Mouse (Mus musculus) hindbrain, embryonic 12.5 days (tissue): ENCODE measurements at regions not wholly inside any gene's neighbourhood (a gene's known extent, or its start where the extent isn't known, plus 50 kb on each side); places are given as distances from the start of the nearest gene placed in this dataset.

Source experiments
- ATAC-seq: fragments of 200-750 bp; cut with Nextera tagmentation; 2 replicates; pipeline ENCODE4 v1.8.0; 2017; ENCODE audit warnings: moderate TSS enrichment; ENCODE audit not compliant: low FRiP score
- H3K27ac ChIP-seq: fragments of 300-500 bp; sonication (generic); 2 replicates; pipeline ENCODE4 v1.5.1; 2016; ENCODE audit warnings: mild to moderate bottlenecking
- H3K27me3 ChIP-seq: fragments of 300-500 bp; sonication (generic); 2 replicates; pipeline ENCODE4 v1.6.1; 2016; ENCODE audit warnings: mild to moderate bottlenecking
- H3K36me3 ChIP-seq: fragments of 300-500 bp; sonication (generic); 2 replicates; pipeline ENCODE4 v1.6.1; 2016; ENCODE audit warnings: mild to moderate bottlenecking
- H3K4me1 ChIP-seq: fragments of 300-500 bp; sonication (generic); 2 replicates; pipeline ENCODE4 v1.6.1; 2016
- H3K4me2 ChIP-seq: fragments of 300-500 bp; sonication (generic); replicated peaks from 2 replicates; pipeline ENCODE4 v1.6.1; 2016; ENCODE audit warnings: mild to moderate bottlenecking
- H3K4me3 ChIP-seq: fragments of 300-500 bp; sonication (generic); 2 replicates; pipeline ENCODE4 v1.5.1; 2016; ENCODE audit warnings: mild to moderate bottlenecking
- H3K9ac ChIP-seq: fragments of 300-500 bp; sonication (generic); 2 replicates; pipeline ENCODE4 v1.6.1; 2016; ENCODE audit warnings: mild to moderate bottlenecking, moderate library complexity
- H3K9me3 ChIP-seq: fragments of 300-500 bp; sonication (generic); replicated peaks from 2 replicates; pipeline ENCODE4 v1.6.1; 2016; ENCODE audit warnings: mild to moderate bottlenecking
- WGBS: fragments of 180-500 bp; shearing (Covaris S2); methylation state at CpG from one replicate; pipeline ENCODE4 v1.1.7; 2016; 5-methylcytosine and 5-hydroxymethylcytosine counted together

DNA sequence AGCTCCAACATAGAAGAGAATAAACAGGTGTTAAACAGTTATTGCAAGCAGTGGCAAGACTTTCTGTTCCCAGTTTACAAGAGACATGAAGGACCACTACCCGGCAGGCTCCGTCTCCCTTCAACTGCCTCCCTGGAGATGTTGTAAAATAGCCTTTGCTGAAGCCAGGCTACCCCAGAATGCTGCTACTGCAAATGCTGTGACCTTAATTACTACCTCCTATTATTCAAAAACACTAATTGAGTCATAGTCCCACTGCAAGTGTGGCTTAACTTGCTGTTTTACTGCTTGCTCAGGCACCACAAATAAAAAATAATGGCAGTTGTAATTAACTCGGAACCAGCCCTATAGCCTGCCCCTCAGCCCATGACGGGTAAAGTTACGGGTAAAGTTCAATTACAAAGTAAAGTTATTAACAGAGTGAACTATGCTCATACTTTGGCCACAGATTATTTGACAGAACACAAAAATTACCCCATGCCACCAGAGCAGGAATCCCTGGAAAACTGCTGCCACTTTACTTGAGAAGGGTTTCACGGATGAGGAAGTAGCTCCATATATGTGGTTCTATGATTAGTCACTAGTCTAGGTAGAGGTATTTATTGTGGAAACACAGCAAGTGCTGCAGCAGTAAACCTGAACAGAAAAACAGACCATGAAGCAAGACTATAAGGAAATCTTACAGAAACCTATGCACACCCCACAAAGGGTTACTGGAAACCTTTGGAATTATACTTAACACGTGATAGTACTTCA lies 267.6 kb downstream of the Rnf152 start:
- H3K27me3 ChIP-seq = no peaks in the 10 kb centered on the region
- H3K4me1 ChIP-seq = no peaks in the 10 kb centered on the region
- no peak for ATAC-seq
- no peak overlapping the region for H3K4me2 ChIP-seq
- no peak overlapping the region for H3K9ac ChIP-seq
- H3K36me3 ChIP-seq = no peaks in the 10 kb centered on the region
- no peaks in the 10 kb centered on the region for H3K9me3 ChIP-seq
- WGBS = 81% methylated on average over 7 of the region's 7 CpGs
- H3K27ac ChIP-seq = no peak overlapping the region
- no peak overlapping the region for H3K4me3 ChIP-seq

GRCm38 (mm10) chr1:105087623-105088022 lies 268.9 kb downstream of the Rnf152 start:
- Histone ChIP-seq H3K9ac (no peak overlapping the region), H3K36me3 (no peaks in the 10 kb centered on the region), H3K27ac (no peak overlapping the region), H3K4me1 (no peaks in the 10 kb centered on the region), H3K4me3 (no peak overlapping the region), H3K4me2 (no peak overlapping the region), H3K27me3 (no peaks in the 10 kb centered on the region), H3K9me3 (no peaks in the 10 kb centered on the region)
- WGBS = 77% methylated on average over 1 of the region's 1 CpGs
- no peak for ATAC-seq

DNA sequence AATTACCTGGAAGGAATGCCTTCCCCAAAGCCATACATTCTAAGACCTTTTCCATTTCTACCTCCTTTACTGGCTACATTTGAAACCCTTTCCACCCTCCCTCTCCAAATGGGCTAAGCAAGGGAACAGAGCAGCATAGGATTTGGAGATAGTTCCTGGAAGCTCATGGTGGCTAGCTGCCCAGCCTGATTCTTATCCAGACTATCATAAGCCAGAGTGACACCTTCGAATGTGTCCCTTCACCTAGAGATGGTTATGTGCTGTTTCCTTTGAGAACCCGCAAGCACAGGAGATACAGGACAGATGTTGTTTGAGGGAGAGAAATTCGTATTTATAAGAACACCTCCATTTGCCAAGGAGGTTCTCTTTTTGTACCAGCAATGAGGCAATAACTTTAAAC lies 272.0 kb downstream of the Rnf152 start:
- ATAC-seq = no peak
- H3K27me3 ChIP-seq = no peaks in the 10 kb centered on the region

GRCm38 (mm10) chr1:105083551-105084103 lies 272.9 kb downstream of the Rnf152 start:
- Histone ChIP-seq H3K4me2 (no peak overlapping the region), H3K9me3 (no peaks in the 10 kb centered on the region), H3K4me1 (no peaks in the 10 kb centered on the region), H3K36me3 (no peaks in the 10 kb centered on the region), H3K4me3 (no peak overlapping the region), H3K9ac (no peak overlapping the region), H3K27ac (no peak overlapping the region), H3K27me3 (no peaks in the 10 kb centered on the region)
- ATAC-seq = no peak
- 61% methylated on average over 6 of the region's 6 CpGs for WGBS

More for the DNA sequence above, 272.0 kb downstream of the Rnf152 start:
- Histone ChIP-seq H3K4me1 (no peaks in the 10 kb centered on the region), H3K9me3 (no peaks in the 10 kb centered on the region), H3K36me3 (no peaks in the 10 kb centered on the region), H3K9ac (no peak overlapping the region), H3K27ac (no peak overlapping the region), H3K4me2 (no peak overlapping the region), H3K4me3 (no peak overlapping the region)
- WGBS = 92% methylated on average over 3 of the region's 3 CpGs

DNA sequence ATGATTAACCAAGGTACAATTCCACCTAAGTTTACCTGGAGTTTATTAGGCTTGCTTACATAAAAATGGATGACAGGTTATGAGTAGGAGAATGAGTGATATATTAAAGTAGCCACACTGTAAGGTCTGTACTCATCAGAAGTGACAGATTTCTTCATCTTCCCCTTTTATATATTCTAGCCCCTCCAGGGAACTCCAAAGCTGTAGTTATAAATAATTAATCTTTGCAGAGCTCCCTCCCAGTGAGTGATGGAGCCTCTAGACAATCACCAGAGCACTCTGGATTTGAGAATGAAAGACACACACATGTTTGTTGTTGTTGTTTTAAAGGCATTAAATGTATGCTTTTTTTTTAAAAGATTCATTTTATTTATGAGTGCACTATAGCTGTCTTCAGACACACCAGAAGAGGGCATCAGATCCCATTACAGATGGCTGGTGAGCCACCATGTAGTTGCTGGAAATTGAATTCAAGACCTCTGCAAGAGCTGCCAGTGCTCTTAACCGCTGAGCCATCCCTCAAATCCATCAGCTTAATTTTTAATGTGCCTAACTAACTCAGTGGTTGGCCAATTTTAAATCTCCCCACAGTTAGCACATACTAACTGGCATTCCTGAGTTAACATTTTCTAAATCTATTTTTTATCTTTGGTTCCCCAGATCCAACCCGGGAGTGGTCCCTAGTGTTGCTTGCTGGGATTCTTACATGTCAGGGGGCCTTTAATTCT lies 273.5 kb downstream of the Rnf152 start:
- H3K27ac ChIP-seq = no peak overlapping the region
- H3K9me3 ChIP-seq = no peaks in the 10 kb centered on the region
- 76% methylated on average over 2 of the region's 2 CpGs for WGBS
- H3K4me2 ChIP-seq = no peak overlapping the region
- H3K9ac ChIP-seq = no peak overlapping the region
- H3K4me3 ChIP-seq = no peak overlapping the region
- ATAC-seq = no peak
- H3K27me3 ChIP-seq = no peaks in the 10 kb centered on the region
- no peaks in the 10 kb centered on the region for H3K4me1 ChIP-seq
- H3K36me3 ChIP-seq = no peaks in the 10 kb centered on the region

- H3K9ac ChIP-seq = no peak overlapping the region
- WGBS = 66% methylated on average over 2 of the region's 2 CpGs
Measured at GRCm38 (mm10) chr1:105081942-105082341, 274.6 kb downstream of the Rnf152 start.

GRCm38 (mm10) chr1:105079437-105079836 lies 277.1 kb downstream of the Rnf152 start:
- no peak overlapping the region for H3K4me2 ChIP-seq
- WGBS = 91% methylated on average over 5 of the region's 5 CpGs
- no peaks in the 10 kb centered on the region for H3K9me3 ChIP-seq
- H3K36me3 ChIP-seq = no peaks in the 10 kb centered on the region
- no peak overlapping the region for H3K4me3 ChIP-seq
- no peaks in the 10 kb centered on the region for H3K27me3 ChIP-seq
- no peak overlapping the region for H3K27ac ChIP-seq
- no peak for ATAC-seq
- no peaks in the 10 kb centered on the region for H3K4me1 ChIP-seq
- H3K9ac ChIP-seq = no peak overlapping the region

More at GRCm38 (mm10) chr1:105081942-105082341, 274.6 kb downstream of the Rnf152 start:
- Histone ChIP-seq H3K4me1 (no peaks in the 10 kb centered on the region), H3K4me3 (no peak overlapping the region), H3K9me3 (no peaks in the 10 kb centered on the region), H3K36me3 (no peaks in the 10 kb centered on the region), H3K27ac (no peak overlapping the region), H3K27me3 (no peaks in the 10 kb centered on the region), H3K4me2 (no peak overlapping the region)
- ATAC-seq = no peak

GRCm38 (mm10) chr1:105075728-105076127 lies 280.8 kb downstream of the Rnf152 start:
- Histone ChIP-seq H3K27ac (no peak overlapping the region), H3K4me3 (no peak overlapping the region), H3K9ac (no peak overlapping the region), H3K36me3 (no peaks in the 10 kb centered on the region), H3K4me2 (no peak overlapping the region), H3K9me3 (no peaks in the 10 kb centered on the region), H3K27me3 (no peaks in the 10 kb centered on the region), H3K4me1 (no peaks in the 10 kb centered on the region)
- WGBS = 89% methylated on average over 3 of the region's 3 CpGs
- no peak for ATAC-seq

GRCm38 (mm10) chr1:105074326-105074725 lies 282.2 kb downstream of the Rnf152 start:
- no peak overlapping the region for H3K9ac ChIP-seq
- H3K4me1 ChIP-seq = no peaks in the 10 kb centered on the region
- ATAC-seq = no peak
- H3K27ac ChIP-seq = no peak overlapping the region
- H3K4me3 ChIP-seq = no peak overlapping the region
- H3K36me3 ChIP-seq = no peaks in the 10 kb centered on the region
- 92% methylated on average over 1 of the region's 1 CpGs for WGBS
- H3K27me3 ChIP-seq = no peaks in the 10 kb centered on the region
- H3K9me3 ChIP-seq = no peaks in the 10 kb centered on the region
- H3K4me2 ChIP-seq = no peak overlapping the region

GRCm38 (mm10) chr1:105070661-105071455 lies 285.7 kb downstream of the Rnf152 start:
- Histone ChIP-seq H3K36me3 (no peaks in the 10 kb centered on the region), H3K9me3 (no peaks in the 10 kb centered on the region), H3K27ac (no peak overlapping the region), H3K4me3 (no peak overlapping the region), H3K9ac (no peak overlapping the region), H3K27me3 (no peaks in the 10 kb centered on the region), H3K4me2 (no peak overlapping the region), H3K4me1 (no peaks in the 10 kb centered on the region)
- WGBS = 57% methylated on average over 3 of the region's 3 CpGs
- no peak for ATAC-seq

DNA sequence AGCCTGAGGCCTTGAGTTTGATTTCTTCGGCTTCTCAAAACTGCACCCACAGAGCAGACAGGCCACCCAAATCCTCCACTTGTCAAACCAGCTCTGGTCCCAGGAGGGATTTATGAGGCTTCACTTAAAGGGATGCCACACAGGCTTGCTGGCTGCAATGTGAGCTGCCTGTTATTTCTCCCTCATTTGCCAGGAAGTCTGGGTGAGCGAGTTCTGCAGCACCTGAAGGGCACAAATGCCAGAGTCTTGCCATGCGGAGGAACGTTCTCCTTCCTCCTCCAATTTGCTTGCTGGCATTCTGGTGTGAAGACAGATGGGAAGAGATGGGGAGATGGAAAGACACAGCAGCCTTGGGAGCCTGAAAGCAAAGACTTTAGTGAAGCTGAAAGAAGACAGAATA lies 288.6 kb downstream of the Rnf152 start:
- H3K36me3 ChIP-seq = no peaks in the 10 kb centered on the region
- no peak for ATAC-seq
- no peak overlapping the region for H3K27ac ChIP-seq
- H3K4me3 ChIP-seq = no peak overlapping the region
- no peak overlapping the region for H3K4me2 ChIP-seq
- H3K9ac ChIP-seq = no peak overlapping the region
- no peaks in the 10 kb centered on the region for H3K4me1 ChIP-seq
- WGBS = 73% methylated on average over 4 of the region's 4 CpGs
- no peaks in the 10 kb centered on the region for H3K9me3 ChIP-seq
- H3K27me3 ChIP-seq = no peaks in the 10 kb centered on the region
